Mouse (Mus musculus): ENCODE results near the gene Prrt1.
A peak's percentile ranks its signal among the peaks of the same experiment; 100 is the strongest.

Prrt1 gene

DNA sequence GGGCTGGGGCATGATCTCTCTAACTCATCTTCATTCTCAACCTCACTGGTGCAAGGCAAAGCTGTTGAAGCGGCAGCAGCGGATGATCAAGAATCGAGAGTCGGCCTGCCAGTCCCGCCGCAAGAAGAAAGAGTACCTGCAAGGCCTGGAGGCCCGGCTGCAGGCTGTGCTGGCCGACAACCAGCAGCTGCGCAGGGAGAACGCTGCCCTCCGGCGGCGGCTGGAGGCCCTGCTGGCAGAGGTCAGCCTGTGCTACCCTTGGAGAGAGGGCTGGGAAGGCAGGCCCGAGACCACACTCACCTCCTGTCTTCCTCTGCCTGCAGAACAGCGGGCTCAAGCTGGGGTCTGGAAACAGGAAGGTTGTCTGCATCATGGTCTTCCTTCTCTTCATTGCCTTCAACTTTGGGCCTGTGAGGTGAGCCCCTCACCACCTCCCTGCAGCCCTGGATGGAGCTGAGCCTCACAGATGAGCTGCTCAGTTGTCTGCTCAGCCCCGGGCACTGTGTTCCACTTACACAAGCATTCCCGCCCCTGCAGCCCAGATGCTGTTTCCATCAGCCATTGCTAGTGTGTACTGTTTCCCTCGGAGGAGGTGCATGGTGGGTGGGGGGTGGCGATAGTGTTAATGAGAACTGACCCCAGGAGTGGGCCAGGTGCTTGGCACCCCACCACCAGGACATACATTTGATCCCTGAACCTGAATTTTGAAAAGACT lies 22.3 kb downstream of the Prrt1 start:
- DNase-seq = peak; percentile 64 to 75

DNA sequence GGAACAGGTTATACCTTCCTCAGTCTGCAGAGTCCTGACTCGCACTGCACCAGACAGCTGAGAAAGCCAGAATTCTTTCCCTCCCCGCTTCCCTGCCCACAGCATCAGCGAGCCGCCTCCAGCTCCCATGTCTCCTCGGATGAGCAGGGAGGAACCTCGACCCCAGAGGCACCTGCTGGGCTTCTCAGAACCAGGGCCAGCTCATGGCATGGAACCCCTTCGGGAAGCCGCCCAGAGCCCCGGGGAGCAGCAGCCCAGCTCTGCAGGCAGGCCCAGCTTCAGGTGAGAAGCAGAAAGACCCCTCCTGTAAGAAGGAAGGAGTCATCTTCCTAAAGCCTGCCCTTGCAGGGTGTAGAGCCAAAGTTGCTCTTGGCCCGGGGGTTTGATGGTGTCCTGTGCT lies 23.2 kb downstream of the Prrt1 start:
- DNase-seq = no peak

DNA sequence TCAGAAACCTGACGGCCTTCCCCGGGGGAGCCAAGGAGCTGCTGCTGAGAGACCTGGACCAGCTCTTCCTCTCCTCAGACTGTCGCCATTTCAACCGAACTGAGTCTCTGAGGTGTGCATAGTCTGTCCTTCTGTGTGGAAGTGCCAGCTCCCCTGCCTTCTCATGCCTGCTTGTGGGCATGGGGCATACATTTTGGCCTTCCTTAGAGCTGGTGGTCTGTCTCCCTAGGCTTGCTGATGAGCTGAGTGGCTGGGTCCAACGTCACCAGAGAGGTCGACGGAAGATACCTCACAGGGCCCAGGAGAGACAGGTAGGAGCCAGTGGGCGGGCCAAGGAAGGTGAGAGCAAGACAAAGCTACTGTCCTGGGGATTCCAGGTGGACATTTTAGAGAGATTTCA lies 23.7 kb downstream of the Prrt1 start:
- DNase-seq = no peak

DNA sequence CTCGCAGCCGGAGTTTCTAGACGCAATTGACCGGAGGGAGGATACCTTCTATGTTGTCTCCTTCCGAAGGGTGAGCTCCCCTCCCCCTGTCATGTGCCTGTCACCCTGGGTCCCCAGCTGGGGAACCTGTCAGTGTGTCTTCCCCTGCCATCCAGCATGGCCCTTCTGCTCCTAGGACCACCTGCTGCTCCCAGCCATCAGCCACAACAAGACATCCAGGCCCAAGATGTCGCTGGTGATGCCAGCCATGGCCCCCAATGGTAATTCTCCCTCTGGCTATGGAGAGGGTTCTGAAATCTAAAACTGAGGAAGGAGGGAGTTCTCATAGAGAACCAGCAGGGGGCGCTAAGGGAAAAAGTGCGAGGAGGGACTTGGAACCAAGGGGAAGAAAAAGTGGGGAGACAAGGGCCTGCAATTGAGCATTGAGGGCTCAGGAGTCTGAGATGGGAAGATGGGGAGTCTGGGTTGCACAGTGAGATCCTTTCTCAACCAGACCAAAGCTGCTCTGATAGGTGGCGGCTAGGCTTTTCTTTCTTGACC lies 24.5 kb downstream of the Prrt1 start:
- peak in 1 of 2 experiments; percentile 77 for DNase-seq

DNA sequence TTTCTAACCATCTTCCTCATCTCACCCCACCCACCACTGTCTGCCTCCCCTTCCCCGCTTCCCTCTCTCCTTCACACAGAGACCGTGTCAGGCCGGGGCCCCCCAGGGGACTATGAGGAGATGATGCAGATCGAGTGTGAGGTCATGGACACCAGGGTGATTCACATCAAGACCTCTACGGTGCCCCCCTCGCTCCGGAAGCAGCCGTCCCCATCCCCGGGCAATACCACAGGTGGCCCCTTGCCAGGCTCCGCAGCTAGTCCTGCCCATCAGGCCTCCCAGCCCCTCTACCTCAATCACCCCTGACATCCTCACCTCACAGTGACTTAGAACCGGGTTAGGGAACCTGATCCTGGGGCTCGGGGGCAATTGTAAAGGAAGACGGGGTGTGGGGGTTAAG lies 25.1 kb downstream of the Prrt1 start:
- DNase-seq = no peak

DNA sequence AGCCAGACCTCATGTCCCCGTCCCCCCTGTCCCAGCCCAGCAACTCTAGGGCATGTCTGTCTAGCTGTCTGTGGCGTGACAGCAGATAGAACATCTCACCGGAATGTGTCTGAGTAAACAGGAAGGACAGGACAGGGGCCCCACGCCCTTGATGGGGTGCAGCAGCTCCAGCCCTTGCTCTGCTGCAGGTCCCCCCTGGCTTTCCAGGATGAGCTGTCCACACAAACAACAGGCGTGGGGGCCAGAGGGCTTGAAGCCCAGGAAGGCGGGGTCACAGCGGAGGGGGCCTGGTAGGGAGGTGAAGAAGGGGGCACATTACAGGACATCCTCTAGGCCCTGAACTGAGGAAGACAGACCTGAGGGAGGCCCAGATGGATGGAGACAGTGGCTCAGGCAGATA lies 25.8 kb downstream of the Prrt1 start:
- peak; percentile 76 to 92 for DNase-seq

DNA sequence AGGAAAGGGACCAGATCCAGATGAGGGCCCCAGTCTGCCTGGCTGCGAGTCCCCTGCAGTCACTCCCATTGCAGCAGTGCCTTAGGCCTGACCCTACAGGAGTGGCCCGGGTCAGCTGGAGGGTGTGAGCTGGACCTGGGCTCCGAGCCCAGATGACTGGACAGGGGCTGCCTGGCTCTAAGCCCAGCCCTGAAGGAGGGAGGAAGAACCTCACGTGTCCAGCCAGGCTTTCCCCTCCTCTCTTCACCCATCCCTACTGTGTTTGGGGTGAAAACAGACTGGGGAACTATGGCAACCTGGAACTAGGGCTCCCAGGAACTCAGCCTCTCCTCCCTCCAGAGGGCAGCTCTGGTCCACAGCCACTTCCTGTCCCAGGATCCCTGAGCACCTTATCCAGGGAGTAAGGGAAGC lies 26.3 kb downstream of the Prrt1 start:
- peak; percentile 87 to 96 for DNase-seq

DNA sequence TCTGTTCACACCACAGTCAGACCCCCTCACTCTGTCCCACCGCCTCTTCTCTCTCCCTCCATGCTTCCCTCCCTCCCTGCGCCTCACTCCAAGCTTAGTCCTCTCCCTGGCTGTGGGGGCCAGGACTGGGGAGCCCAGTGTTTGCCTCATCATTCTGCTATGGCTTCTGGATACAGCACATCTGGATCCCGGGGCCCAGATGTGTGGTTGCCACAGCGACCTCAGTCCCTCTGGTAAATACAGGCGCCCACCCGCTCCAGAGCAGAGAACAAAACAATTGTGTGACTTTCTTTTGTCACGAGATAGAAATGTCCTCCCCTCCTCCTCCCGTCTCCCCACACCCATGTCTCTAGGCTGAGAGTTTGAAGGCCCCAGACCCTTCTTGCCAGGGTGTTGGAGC lies 27.3 kb downstream of the Prrt1 start:
- no peak for DNase-seq

DNA sequence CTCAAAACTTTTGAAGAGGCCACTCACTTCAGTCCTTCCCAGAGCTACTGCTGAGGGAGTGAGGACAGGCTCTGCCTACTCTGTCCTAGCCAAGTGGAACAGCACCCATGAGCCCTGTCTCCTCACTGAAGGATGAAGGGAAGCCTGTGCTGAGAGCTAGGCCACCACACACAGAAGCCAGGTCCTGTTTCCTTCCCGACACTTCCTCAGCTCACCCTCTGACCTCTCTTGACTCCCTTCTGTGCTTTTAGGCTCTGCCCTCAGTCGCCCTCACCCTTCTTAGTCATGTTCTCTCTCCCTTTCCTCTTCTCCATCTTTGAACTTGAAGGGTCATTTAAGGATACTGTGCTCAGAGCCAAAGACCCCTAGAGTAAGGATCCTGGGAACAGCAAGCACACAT lies 27.9 kb downstream of the Prrt1 start:
- no peak for DNase-seq

DNA sequence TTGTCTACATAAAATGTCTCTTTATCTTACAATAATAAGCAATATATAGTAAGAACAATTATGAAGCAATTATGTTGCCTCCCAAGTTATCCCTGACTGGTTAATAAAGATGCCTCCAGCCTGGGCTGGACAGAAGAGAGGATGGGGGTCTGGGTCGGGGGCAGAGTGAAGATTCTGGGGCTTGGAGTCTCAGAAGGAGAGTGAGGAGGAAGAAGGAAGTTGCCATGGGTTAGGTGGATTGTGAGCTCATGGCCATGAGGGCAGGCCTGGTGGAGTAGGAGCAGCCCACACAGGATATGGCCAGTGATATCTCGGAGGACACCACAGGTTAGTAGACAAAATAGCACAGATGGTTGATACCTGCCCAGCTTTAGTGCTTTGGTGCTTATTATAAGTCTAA lies 28.8 kb downstream of the Prrt1 start:
- no peak for DNase-seq

DNA sequence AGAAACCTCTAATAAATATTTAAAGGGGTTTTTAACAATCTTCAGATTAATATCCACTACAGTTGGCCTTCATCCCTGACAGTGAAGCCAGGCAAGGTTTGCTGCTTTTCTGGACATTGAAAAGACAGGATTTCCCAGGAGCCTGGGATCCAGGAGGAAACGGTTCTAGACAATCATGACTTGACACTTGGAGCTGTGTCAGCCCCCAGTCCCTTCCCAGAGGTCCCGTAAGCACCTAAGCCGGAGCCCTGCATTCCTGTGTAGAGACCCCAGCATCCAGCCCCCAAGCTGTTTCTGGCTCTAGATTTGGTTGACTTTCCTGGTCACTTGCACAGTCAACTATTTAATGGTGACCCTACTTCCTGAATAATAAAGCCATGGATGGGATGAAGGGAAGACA lies 29.3 kb downstream of the Prrt1 start:
- DNase-seq = no peak

DNA sequence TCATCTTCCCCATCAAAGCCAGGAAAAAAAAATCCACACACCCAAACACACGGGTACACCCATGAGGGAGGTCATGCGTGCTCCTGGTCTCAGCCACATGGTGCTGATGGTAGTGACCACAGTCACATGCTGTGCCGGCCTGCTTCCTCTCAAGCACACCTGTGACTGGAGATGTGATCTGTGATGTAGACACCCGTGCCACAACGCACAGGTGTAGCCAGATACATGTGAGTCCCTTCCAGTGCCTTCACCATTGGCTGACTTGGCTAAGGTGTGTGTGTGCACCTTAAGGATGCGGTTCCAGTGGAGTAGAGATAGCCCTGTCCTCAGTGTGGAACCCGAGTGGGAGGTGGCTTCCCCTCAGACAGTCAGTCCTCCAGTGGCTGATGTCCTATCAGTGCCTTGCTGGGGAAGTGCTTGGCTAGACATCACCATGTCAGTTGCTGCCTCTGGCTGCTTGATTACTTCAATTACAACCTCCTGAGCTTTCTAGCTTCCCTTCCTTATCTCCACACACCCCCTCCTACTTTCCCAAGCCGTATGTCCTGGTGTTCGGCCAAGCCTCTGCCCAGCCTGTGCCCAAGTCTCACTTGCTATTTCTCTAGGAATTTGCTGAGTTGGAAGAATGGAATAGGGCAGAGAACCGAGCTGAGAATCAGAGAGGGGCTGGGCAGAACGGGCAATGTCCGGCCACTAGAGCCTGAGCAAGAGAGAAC lies 30.0 kb downstream of the Prrt1 start:
- DNase-seq = peak; percentile 42 to 71

DNA sequence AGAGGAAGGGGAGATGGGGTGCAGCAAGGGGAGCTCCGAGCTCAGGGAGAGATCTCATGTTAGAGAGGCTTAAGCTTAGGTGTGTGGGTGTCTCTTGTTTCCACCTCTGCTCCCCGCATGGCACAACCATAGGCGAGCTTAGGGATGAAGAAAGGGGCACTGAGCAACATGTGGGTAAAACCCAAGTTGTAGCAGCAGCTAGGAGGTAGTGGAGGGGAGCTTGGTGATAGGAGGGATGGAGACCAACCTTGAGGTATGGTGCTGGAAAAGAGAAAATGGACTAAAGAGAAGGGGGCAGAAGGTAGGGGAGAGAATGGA lies 30.5 kb downstream of the Prrt1 start:
- no peak for DNase-seq

DNA sequence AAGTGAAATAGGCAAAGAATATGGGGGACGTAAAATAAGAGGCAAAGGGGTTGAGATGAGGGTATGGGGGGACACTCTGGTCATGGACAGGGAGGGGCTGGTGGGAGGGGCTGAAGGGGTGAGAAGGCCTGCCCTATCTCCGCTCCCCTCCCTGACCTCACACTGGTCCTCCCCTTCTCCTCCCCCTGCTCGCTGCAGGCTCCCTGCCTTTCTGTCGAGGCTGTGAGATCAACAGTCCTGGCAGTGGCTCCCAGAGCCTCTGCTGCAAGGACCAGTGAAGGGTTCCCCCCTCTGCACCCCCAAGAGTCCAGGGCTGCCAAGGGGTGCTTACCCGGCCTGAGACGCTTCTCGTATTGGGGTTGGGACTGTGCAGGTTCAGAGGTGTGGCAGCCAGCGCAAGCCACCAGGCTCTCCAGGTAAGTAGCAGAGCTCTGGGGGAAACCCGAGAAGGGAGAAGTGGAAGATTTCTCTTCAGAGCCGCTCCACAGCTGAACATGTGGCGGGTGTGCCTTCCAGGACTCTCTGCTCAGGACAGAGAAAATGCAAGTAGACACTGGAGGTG lies 31.0 kb downstream of the Prrt1 start:
- peak in 1 of 2 experiments; percentile 70 for DNase-seq

DNA sequence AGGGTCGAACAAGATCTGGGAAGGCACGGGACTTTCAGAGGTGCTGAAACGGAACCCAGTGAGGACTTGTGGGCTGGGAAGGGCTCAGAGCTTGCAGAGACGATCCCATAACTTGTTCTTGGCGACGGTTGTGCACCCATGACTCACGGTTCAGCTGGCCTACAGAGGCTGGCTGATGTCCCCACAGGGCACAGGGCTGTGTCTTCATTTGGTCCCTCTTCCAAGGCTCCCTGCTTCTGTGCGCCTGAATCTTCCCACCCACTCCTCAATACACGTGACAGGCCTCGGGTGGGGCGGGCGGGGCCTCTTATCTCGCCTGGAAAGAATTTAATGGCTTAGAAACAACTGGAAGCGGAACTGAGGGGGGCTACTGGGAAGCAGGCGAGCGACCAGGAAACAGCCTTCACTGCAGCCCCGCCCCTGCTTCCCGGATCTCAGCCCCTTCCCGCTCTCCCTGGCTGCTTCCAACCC lies 31.8 kb downstream of the Prrt1 start:
- DNase-seq = peak; percentile 80 to 90

DNA sequence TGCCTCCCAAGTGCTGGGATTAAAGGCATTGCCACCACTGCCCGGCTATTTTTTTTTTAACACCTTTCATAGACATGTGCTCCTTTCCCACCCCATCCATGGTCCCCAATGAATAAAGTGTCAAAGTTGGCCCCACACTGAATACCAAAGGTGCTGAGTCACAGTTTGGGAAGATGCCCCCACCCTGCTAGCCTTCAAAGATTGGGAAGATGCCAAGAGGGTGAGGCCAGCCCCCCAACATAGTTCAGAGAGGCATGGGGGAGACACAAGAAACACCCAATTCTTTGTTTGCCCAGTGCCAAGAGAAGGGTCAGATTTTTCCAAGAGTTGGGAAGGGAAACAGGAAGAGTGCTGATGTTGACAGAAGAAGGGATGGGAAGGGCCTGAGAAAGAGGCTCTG lies 33.1 kb downstream of the Prrt1 start:
- no peak for DNase-seq

DNA sequence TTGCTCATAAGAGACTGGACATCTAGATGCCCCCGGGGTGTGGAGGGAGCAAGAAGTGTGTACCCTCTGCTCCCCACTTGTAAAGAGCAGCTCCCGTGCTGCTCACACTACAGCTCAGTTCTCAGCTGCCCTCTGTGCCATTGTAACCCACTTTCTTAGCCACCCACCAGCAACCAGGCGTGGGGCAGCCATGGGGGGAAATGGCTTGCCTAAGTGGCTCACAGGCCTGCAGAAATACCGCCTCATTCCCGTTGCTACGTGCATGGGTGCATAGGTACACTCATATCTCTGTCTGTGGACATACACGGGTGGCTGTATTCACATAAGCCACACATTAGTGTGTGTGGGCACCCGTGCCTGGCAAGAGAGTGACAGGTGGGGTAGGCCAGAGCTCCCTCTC lies 33.6 kb downstream of the Prrt1 start:
- no peak for DNase-seq

DNA sequence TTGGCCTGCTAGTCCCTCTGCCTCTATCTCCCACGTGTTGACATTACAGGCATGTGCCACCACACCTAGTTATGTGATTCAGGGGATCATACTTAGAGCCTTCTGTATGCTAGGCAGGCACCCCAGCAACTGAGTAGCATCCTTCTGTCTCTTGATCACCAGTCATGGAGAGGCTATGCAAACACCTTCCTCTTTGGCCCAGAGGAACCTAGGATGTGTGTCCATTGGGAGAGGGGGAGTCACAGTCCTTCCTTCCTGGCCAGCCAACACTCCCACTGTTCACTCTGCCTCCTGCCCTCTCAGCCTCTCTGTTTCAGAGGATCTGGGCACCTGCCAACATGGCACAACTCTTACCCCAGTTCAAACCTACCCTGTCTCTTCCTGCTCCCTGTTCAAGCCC lies 34.2 kb downstream of the Prrt1 start:
- no peak for DNase-seq

DNA sequence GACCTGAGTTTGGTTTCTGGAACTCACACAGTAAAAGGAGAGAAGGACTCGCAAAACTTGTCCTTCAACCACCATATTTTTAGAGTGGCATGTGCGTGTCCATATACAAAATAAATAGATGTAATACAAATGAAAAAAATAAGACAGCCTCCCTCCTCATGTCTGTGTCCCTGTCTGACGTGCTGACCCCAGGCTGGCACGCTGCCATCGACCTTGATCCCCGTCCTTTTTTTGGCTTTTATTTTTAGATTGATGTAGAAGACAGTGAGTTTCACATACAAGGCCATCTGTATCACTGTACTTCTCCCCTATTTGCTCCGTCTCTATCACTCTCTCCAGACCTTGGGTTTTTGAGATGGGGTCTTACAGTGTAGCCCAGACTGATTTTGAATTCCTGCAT lies 35.1 kb downstream of the Prrt1 start:
- peak in 1 of 2 experiments; percentile 32 for DNase-seq

DNA sequence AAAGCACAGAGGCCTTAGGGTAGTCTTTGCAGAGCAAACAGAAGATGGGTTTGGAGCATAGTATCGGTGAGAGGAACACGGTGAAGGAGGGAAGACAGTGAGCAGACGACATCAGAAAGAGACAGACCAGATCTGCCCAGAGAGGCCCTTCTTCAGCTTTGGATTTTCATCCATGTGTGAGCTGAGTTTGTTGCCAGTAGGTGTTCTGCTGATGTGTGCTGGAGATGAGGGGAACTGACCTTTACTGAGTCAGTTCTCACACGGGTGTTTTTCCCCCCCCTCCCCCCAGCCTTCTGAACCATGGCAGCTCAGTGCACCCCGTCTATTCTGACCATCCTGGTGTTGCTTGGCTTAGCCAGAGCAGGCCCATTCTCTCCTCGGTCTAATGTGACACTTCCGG lies 40.9 kb downstream of the Prrt1 start, which contains the start of gene Tnxb:
Gene Tnxb (plus strand): TSS at position 301 of the 400 bp plus-strand sequence.
- DNase-seq = no peak

DNA sequence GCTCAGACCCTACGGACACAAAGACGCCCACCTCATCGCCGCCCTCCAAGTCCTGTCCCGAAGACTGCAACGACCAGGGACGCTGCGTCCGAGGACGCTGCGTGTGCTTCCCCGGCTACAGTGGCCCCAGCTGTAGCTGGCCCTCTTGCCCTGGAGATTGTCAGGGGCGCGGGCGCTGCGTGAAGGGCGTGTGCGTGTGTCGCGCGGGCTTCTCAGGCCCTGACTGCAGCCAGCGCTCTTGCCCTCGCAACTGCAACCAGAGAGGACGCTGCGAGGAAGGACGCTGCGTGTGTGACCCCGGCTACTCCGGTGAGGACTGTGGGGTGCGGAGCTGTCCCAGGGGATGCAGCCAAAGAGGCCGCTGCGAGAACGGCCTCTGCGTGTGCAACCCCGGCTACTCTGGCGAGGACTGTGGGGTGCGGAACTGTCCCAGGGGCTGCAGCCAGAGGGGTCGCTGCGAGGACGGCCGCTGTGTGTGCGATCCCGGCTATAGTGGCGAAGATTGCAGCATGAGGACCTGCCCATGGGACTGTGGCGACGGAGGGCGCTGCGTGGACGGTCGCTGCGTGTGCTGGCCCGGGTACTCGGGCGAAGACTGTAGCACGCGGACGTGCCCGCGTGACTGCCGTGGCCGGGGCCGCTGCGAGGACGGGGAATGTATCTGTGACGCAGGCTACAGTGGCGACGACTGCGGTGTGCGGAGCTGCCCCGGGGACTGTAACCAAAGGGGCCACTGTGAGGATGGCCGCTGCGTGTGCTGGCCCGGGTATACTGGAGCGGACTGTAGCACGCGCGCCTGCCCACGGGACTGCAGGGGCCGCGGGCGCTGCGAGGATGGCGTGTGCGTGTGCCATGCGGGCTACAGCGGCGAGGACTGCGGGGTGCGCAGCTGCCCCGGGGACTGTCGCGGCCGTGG lies 42.1 kb downstream of the Prrt1 start:
- DNase-seq = peak in 1 of 2 experiments; percentile 37

DNA sequence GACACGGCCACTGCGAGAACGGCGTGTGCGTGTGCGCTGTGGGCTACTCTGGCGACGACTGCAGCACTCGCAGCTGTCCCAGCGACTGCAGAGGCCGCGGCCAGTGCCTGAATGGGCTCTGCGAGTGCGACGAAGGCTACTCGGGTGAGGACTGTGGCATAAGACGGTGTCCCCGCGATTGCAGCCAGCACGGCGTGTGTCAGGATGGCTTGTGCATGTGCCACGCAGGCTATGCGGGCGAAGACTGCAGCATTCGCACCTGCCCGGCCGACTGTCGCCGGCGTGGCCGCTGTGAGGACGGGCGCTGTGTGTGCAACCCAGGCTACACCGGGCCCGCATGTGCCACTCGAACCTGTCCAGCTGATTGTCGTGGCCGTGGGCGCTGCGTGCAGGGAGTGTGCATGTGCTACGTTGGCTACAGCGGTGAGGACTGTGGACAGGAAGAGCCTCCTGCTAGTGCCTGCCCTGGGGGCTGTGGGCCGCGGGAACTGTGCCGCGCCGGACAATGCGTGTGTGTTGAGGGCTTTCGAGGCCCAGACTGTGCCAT lies 43.0 kb downstream of the Prrt1 start:
- no peak for DNase-seq

DNA sequence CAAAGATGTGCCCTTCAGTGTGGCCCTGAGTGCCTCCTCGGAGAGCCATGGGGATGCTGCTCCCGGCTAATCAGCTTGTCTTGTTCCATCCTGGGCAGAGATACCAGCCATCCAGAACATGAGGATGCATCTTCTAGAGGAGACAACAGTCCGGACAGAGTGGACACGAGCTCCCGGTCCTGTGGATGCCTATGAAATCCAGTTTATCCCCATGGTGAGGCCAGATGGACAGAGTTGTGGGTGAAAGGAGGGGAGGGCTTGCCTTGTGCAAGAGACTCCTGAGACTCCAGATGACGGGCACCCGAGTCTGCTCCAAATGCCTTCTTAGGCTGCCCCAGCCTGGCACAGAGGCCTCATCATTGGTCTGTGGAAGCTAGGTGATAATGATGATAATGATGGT lies 43.8 kb downstream of the Prrt1 start:
- DNase-seq = no peak
